Mouse (Mus musculus): ENCODE results near the gene Pdzd9. TPM values are rescaled to one million over a fixed set of nuclear protein-coding genes. Genes with fewer than 3 reads are reported as not detected.

Pdzd9 gene
- not detected in 2 replicates for polyA plus RNA-seq (2012; rRNA removed)

GRCm38 (mm10) chr7:120670153-120670875 is at the start of gene Pdzd9:
Pdzd9 (minus strand) TSS chr7:120670343.

GRCm38 (mm10) chr7:120677001-120677643 is 7.0 kb upstream of the Pdzd9 start, which contains the start of gene Mosmo:
Mosmo (plus strand) TSS chr7:120677618.

GRCm38 (mm10) chr7:120634711-120635361 is 35.3 kb downstream of the Pdzd9 start, which contains the start of gene Uqcrc2:
Uqcrc2 (plus strand) TSS chr7:120635176.

Other genes with a start within 250 kb of the Pdzd9 start
- gene Uqcrc2, start 35.2 kb downstream of the Pdzd9 start, polyA plus RNA-seq (2012; rRNA removed) = 29.3 and 50.4 TPM in 2 replicates
- gene Mosmo, start 7.3 kb upstream of the Pdzd9 start, polyA plus RNA-seq (2012; rRNA removed) = 16.8 and 21.9 TPM in 2 replicates
- gene Vwa3a, start 69.0 kb upstream of the Pdzd9 start, polyA plus RNA-seq (2012; rRNA removed) = 7.0 TPM in 2 replicates
- 0.67 and 1.1 TPM in 2 replicates for gene Gm5737, start 142.0 kb upstream of the Pdzd9 start, polyA plus RNA-seq (2012; rRNA removed)
- gene Eef2k, start 172.5 kb upstream of the Pdzd9 start, polyA plus RNA-seq (2012; rRNA removed) = 48.4 and 59.3 TPM in 2 replicates
- gene Polr3e, start 247.4 kb upstream of the Pdzd9 start, polyA plus RNA-seq (2012; rRNA removed) = 29.7 and 31.4 TPM in 2 replicates

Measured in ovary, adult 2 months (tissue).